Mouse (Mus musculus) midbrain, embryonic 14.5 days (tissue): Measurements from ENCODE around the gene Selenof. TPM values are rescaled to one million over a fixed set of nuclear protein-coding genes. Genes with fewer than 3 reads are reported as not detected.

Experiments used
- ATAC-seq: fragments of 200-750 bp; cut with Nextera tagmentation; 2 replicates; pipeline ENCODE4 v1.8.0; 2017; ENCODE audit warnings: moderate number of reproducible peaks, moderate library complexity; ENCODE audit not compliant: low FRiP score, low TSS enrichment
- DNase-seq: peaks from one replicate; pipeline ENCODE4 v3.0.0-alpha.2; 2015
- H3K27ac ChIP-seq: fragments of 300-500 bp; sonication (generic); replicated peaks from 2 replicates; pipeline ENCODE4 v1.5.1; 2014; ENCODE audit warnings: mild to moderate bottlenecking, low read depth, low read length, moderate library complexity
- H3K27me3 ChIP-seq: fragments of 300-500 bp; sonication (generic); 2 replicates; pipeline ENCODE4 v1.6.1; 2014; ENCODE audit warnings: low read length, control low read depth, mixed read lengths; ENCODE audit not compliant: control insufficient read depth, insufficient read depth
- H3K36me3 ChIP-seq: fragments of 300-500 bp; sonication (generic); 2 replicates; pipeline ENCODE4 v1.6.1; 2014; ENCODE audit warnings: low read length, control low read depth; ENCODE audit not compliant: control insufficient read depth, insufficient read depth
- H3K4me1 ChIP-seq: fragments of 300-500 bp; sonication (generic); 2 replicates; pipeline ENCODE4 v1.6.1; 2014; ENCODE audit warnings: mild to moderate bottlenecking, antibody characterized with exemption, low read length, control low read depth; ENCODE audit not compliant: control insufficient read depth, insufficient read depth
- H3K4me2 ChIP-seq: fragments of 300-500 bp; sonication (generic); 2 replicates; pipeline ENCODE4 v1.6.1; 2014; ENCODE audit warnings: mild to moderate bottlenecking, low read length, moderate library complexity
- H3K4me3 ChIP-seq: fragments of 300-500 bp; sonication (generic); replicated peaks from 2 replicates; pipeline ENCODE4 v1.5.1; 2014; ENCODE audit warnings: low read depth, low read length
- H3K9ac ChIP-seq: fragments of 300-500 bp; sonication (generic); replicated peaks from 2 replicates; pipeline ENCODE4 v1.6.1; 2014; ENCODE audit warnings: mild to moderate bottlenecking, low read length, moderate library complexity
- H3K9me3 ChIP-seq: fragments of 300-500 bp; sonication (generic); 2 replicates; pipeline ENCODE4 v1.6.1; 2016; ENCODE audit warnings: low read length, control low read depth, mixed read lengths; ENCODE audit not compliant: control insufficient read depth
- WGBS: fragments of 180-500 bp; shearing (Covaris S2); extraction: QIAGEN DNeasy Blood & Tissue Kit; methylation state at CpG from one replicate; pipeline ENCODE4 v1.1.7; 2014; 5-methylcytosine and 5-hydroxymethylcytosine counted together
- polyA plus RNA-seq: library from polyadenylated mRNA; unstranded; fragments of >200 nt; fragmentation: Nextera tagmentation; extraction: Ambion mirVana; gene quantifications from 2 replicates; pipeline ENCODE4 v1.2.1, GENCODE M21; 2014

Gene Selenof
- polyA plus RNA-seq, 1 experiment from 2014 or later: 453 TPM

- no peak overlapping the region for H3K9ac ChIP-seq
- no peak for ATAC-seq
- no peaks in the 10 kb centered on the region for H3K27me3 ChIP-seq
- H3K27ac ChIP-seq: no peak overlapping the region
- 94% methylated on average over 3 of the region's 3 CpGs for WGBS
- H3K4me2 ChIP-seq: no peak overlapping the region
- H3K9me3 ChIP-seq: no peaks in the 10 kb centered on the region
- H3K4me1 ChIP-seq: no peaks in the 10 kb centered on the region
- no peak for DNase-seq
- no peaks in the 10 kb centered on the region for H3K36me3 ChIP-seq
- H3K4me3 ChIP-seq: no peak overlapping the region
These were observed 58.8 kb downstream of the Selenof start for GRCm38 (mm10) chr3:144628915-144629230.

- no peaks in the 10 kb centered on the region for H3K36me3 ChIP-seq
- H3K4me3 ChIP-seq: no peak overlapping the region
- no peaks in the 10 kb centered on the region for H3K9me3 ChIP-seq
- WGBS: 89% methylated on average over 5 of the region's 5 CpGs
- no peak overlapping the region for H3K4me2 ChIP-seq
- DNase-seq (no peak), ATAC-seq (no peak)
- H3K27me3 ChIP-seq: no peaks in the 10 kb centered on the region
- no peaks in the 10 kb centered on the region for H3K4me1 ChIP-seq
- H3K9ac ChIP-seq: no peak overlapping the region
- no peak overlapping the region for H3K27ac ChIP-seq
These were observed 65.1 kb downstream of the Selenof start for GRCm38 (mm10) chr3:144635236-144635635.

GRCm38 (mm10) chr3:144638110-144638509 is 68.0 kb downstream of the Selenof start:
- ATAC-seq: no peak
- 92% methylated on average over 4 of the region's 4 CpGs for WGBS
- no peak overlapping the region for H3K4me3 ChIP-seq

GRCm38 (mm10) chr3:144639387-144639786 is 69.3 kb downstream of the Selenof start:
- Histone ChIP-seq H3K4me1 (0 out of 2 replicates have a peak, but pooled peaks cover 2% of the 10 kb centered on the region), H3K9ac (no peak overlapping the region), H3K9me3 (0 out of 2 replicates have a peak, but pooled peaks cover 3% of the 10 kb centered on the region), H3K27ac (no peak overlapping the region), H3K27me3 (no peaks in the 10 kb centered on the region), H3K4me3 (no peak overlapping the region), H3K4me2 (no peak overlapping the region), H3K36me3 (no peaks in the 10 kb centered on the region)
- DNase-seq: no peak
- WGBS: 69% methylated on average over 3 of the region's 3 CpGs
- ATAC-seq: no peak

More at GRCm38 (mm10) chr3:144638110-144638509, 68.0 kb downstream of the Selenof start:
- H3K27ac ChIP-seq: no peak overlapping the region
- no peaks in the 10 kb centered on the region for H3K36me3 ChIP-seq
- 0 out of 2 replicates have a peak, but pooled peaks cover 3% of the 10 kb centered on the region for H3K9me3 ChIP-seq
- H3K27me3 ChIP-seq: no peaks in the 10 kb centered on the region
- no peak for DNase-seq
- no peak overlapping the region for H3K4me2 ChIP-seq
- no peaks in the 10 kb centered on the region for H3K4me1 ChIP-seq
- H3K9ac ChIP-seq: no peak overlapping the region

GRCm38 (mm10) chr3:144640033-144640432 is 69.9 kb downstream of the Selenof start:
- Histone ChIP-seq H3K27ac (no peak overlapping the region), H3K4me2 (no peak overlapping the region), H3K27me3 (no peaks in the 10 kb centered on the region), H3K4me3 (no peak overlapping the region), H3K36me3 (no peaks in the 10 kb centered on the region), H3K4me1 (0 out of 2 replicates have a peak, but pooled peaks cover 2% of the 10 kb centered on the region), H3K9ac (no peak overlapping the region), H3K9me3 (0 out of 2 replicates have a peak, but pooled peaks cover 3% of the 10 kb centered on the region)
- no peak for ATAC-seq
- DNase-seq: no peak

- no peak overlapping the region for H3K9ac ChIP-seq
- no peaks in the 10 kb centered on the region for H3K36me3 ChIP-seq
- DNase-seq (no peak), ATAC-seq (no peak)
- H3K4me2 ChIP-seq: no peak overlapping the region
- H3K9me3 ChIP-seq: 0 out of 2 replicates have a peak, but pooled peaks cover 3% of the 10 kb centered on the region
- H3K27ac ChIP-seq: no peak overlapping the region
- H3K27me3 ChIP-seq: no peaks in the 10 kb centered on the region
- H3K4me3 ChIP-seq: no peak overlapping the region
- WGBS: 92% methylated on average over 4 of the region's 4 CpGs
- 0 out of 2 replicates have a peak, but pooled peaks cover 2% of the 10 kb centered on the region for H3K4me1 ChIP-seq
These were observed 72.0 kb downstream of the Selenof start for GRCm38 (mm10) chr3:144642141-144642540.

- H3K27ac ChIP-seq: no peak overlapping the region
- DNase-seq: peak; percentile 34
- H3K4me1 ChIP-seq: 0 out of 2 replicates have a peak, but pooled peaks cover 2% of the 10 kb centered on the region
- no peak overlapping the region for H3K4me3 ChIP-seq
- WGBS: 11% methylated on average over 2 of the region's 2 CpGs
- ATAC-seq: no peak
- 0 out of 2 replicates have a peak, but pooled peaks cover 3% of the 10 kb centered on the region for H3K9me3 ChIP-seq
- no peak overlapping the region for H3K9ac ChIP-seq
- no peaks in the 10 kb centered on the region for H3K27me3 ChIP-seq
- H3K4me2 ChIP-seq: no peak overlapping the region
- H3K36me3 ChIP-seq: no peaks in the 10 kb centered on the region
These were observed 73.3 kb downstream of the Selenof start for GRCm38 (mm10) chr3:144643301-144643871.

- H3K9ac ChIP-seq: no peak overlapping the region
- 0 out of 2 replicates have a peak, but pooled peaks cover 3% of the 10 kb centered on the region for H3K9me3 ChIP-seq
- 0 out of 2 replicates have a peak, but pooled peaks cover 2% of the 10 kb centered on the region for H3K4me1 ChIP-seq
- H3K27me3 ChIP-seq: no peaks in the 10 kb centered on the region
- H3K4me3 ChIP-seq: no peak overlapping the region
- no peak overlapping the region for H3K4me2 ChIP-seq
- no peak overlapping the region for H3K27ac ChIP-seq
- H3K36me3 ChIP-seq: no peaks in the 10 kb centered on the region
- ATAC-seq (no peak), DNase-seq (peak; percentile 34)
- WGBS: 30% methylated on average over 5 of the region's 5 CpGs
These were observed 74.1 kb downstream of the Selenof start for GRCm38 (mm10) chr3:144644202-144644601.
